Mouse (Mus musculus) midbrain, embryonic 12.5 days (tissue): ENCODE results near the gene Gm14444. TPM values are rescaled to one million over a fixed set of nuclear protein-coding genes. Genes with fewer than 3 reads are reported as not detected.
A peak's percentile ranks its signal among the peaks of the same experiment; 100 is the strongest.
"Not testable (repeated sequence)": the region's sequence is repeated elsewhere in the genome, so short reads cannot be mapped to it uniquely, and the experiment has no call there.

Experiments
- ATAC-seq: fragments of 200-750 bp; cut with Nextera tagmentation; 2 replicates; pipeline ENCODE4 v1.8.0; 2017; ENCODE audit warnings: low read depth, moderate TSS enrichment, moderate library complexity; ENCODE audit not compliant: low FRiP score
- H3K27ac ChIP-seq: fragments of 300-500 bp; sonication (generic); replicated peaks from 2 replicates; pipeline ENCODE4 v1.5.1; 2016; ENCODE audit warnings: mild to moderate bottlenecking
- H3K27me3 ChIP-seq: fragments of 300-500 bp; sonication (generic); 2 replicates; pipeline ENCODE4 v1.6.1; 2016; ENCODE audit warnings: mild to moderate bottlenecking
- H3K36me3 ChIP-seq: fragments of 300-500 bp; sonication (generic); 2 replicates; pipeline ENCODE4 v1.6.1; 2016
- H3K4me1 ChIP-seq: fragments of 300-500 bp; sonication (generic); 2 replicates; pipeline ENCODE4 v1.6.1; 2016
- H3K4me2 ChIP-seq: fragments of 300-500 bp; sonication (generic); replicated peaks from 2 replicates; pipeline ENCODE4 v1.6.1; 2016; ENCODE audit warnings: mild to moderate bottlenecking, moderate library complexity
- H3K4me3 ChIP-seq: fragments of 300-500 bp; sonication (generic); 2 replicates; pipeline ENCODE4 v1.5.1; 2016; ENCODE audit warnings: mild to moderate bottlenecking
- H3K9ac ChIP-seq: fragments of 300-500 bp; sonication (generic); replicated peaks from 2 replicates; pipeline ENCODE4 v1.6.1; 2016; ENCODE audit warnings: mild to moderate bottlenecking, moderate library complexity
- H3K9me3 ChIP-seq: fragments of 300-500 bp; sonication (generic); 2 replicates; pipeline ENCODE4 v1.6.1; 2016; ENCODE audit warnings: mild to moderate bottlenecking
- WGBS: fragments of 180-500 bp; shearing (Covaris S2); methylation state at CpG from one replicate; pipeline ENCODE4 v1.1.7; 2016; 5-methylcytosine and 5-hydroxymethylcytosine counted together
- polyA plus RNA-seq: library from polyadenylated mRNA; unstranded; fragments of >200 nt; fragmentation: Nextera tagmentation; extraction: Ambion mirVana; gene quantifications from 2 replicates; pipeline ENCODE4 v1.2.1, GENCODE M21; 2016

The Gm14444 gene
- not detected in 2 replicates for polyA plus RNA-seq

DNA sequence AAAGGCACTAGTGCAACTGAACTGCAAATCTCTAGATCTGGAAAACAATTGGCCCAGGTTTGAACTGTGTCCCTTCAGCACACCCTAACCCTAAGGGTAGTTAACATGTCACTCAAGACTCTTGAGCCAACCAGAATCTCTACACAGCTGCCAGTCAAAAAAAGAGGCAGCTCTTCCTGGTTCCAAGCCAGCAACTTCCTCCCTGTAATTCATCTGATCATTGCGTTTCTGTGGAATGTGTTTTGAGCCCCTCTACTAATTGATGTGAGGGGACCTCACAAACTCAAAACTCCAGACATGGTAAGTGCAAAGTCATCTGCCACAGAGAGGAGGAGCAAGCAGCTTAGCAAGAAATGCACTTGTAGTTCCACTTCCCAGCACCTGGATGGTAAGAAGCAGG is at the start of gene Gm14444:
Gene Gm14444, plus strand, starts transcription at position 220 of the 400 bp plus-strand sequence.
- not testable (repeated sequence) for ATAC-seq, H3K9me3 ChIP-seq, H3K4me2 ChIP-seq, H3K4me1 ChIP-seq, H3K27ac ChIP-seq, H3K27me3 ChIP-seq, H3K36me3 ChIP-seq, H3K4me3 ChIP-seq, H3K9ac ChIP-seq
- WGBS, result 75% methylated on average over 1 of the region's 1 CpGs

GRCm38 (mm10) chr2:174965466-174965865 is 44.6 kb upstream of the Gm14444 start:
- not testable (repeated sequence) for H3K36me3 ChIP-seq, H3K9me3 ChIP-seq, H3K27ac ChIP-seq, H3K4me2 ChIP-seq, H3K9ac ChIP-seq, H3K4me3 ChIP-seq, H3K4me1 ChIP-seq, H3K27me3 ChIP-seq
- peak; percentile 47; the same call in 1 of the 2 replicates for ATAC-seq
- WGBS, result 84% methylated on average over 3 of the region's 3 CpGs

DNA sequence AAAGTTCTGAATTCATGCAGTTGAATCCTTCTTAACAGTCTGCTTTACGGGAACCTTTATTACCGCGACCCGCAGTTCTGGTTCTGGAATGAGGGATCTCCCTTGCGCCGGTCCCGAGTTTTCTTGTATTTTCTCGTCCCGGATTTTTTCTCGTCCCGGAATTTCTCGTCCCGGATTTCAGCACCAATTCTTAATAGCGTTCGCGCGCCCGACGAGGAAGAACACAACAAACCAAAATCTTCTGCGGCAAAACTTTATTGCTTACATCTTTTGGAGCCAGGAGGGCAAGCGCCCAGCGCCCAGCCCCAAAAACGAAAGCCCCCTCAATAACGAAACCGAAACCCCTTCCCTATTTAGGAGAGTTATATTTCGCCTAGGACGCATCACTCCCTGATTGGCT is 34.2 kb downstream of the Gm14444 start:
- not testable (repeated sequence) for H3K4me1 ChIP-seq, H3K27me3 ChIP-seq, H3K36me3 ChIP-seq, H3K27ac ChIP-seq, H3K4me2 ChIP-seq, H3K9me3 ChIP-seq, H3K4me3 ChIP-seq, H3K9ac ChIP-seq, ATAC-seq
- WGBS, result 97% methylated on average over 27 of the region's 27 CpGs

DNA sequence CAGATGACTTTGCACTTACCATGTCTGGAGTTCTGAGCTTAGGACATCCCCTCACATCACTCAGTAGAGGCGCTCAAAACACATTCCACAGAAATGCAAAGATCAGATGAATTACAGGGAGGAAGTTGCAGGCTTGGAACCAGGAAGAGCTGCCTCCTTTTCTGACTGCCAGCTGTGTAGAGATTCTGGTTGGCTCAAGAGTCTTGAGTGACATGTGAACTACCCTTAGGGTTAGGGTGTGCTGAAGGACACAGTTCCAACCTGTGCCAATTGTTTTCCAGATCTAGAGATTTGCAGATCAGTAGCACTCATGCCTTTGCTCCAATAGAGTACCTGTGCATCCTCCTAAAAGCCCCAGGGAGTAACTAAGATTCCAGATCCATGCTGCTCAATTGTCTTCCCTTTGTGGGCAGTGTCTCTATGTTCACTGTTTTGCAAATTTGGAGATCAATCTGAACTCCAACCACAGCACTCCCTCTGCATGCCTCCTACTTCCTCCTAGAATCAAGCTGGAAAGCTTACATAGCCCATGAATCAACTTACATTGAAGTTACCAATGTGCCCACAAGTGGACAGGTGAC is 57.7 kb downstream of the Gm14444 start, which contains the start of gene Gm14393:
Gene Gm14393, minus strand, starts transcription at position 101 of the 581 bp plus-strand sequence.
- not testable (repeated sequence) for H3K27me3 ChIP-seq

More for the DNA sequence above, 57.7 kb downstream of the Gm14444 start, which contains the start of gene Gm14393:
- not testable (repeated sequence) for ATAC-seq, H3K4me2 ChIP-seq, H3K4me3 ChIP-seq, H3K9me3 ChIP-seq, H3K4me1 ChIP-seq, H3K36me3 ChIP-seq, H3K9ac ChIP-seq, H3K27ac ChIP-seq
- 62% methylated on average over 1 of the region's 1 CpGs for WGBS

Other genes starting within 250 kb of the Gm14444 start
- 5.8 and 7.3 TPM in 2 replicates for gene Edn3, start 249.6 kb upstream of the Gm14444 start, polyA plus RNA-seq
- 0.89 and 1.2 TPM in 2 replicates for gene Gm14393, start 57.5 kb downstream of the Gm14444 start, polyA plus RNA-seq
- 4.0 and 5.5 TPM in 2 replicates for gene Gm14399, start 131.8 kb downstream of the Gm14444 start, polyA plus RNA-seq
- 0.83 and 0.92 TPM in 2 replicates for gene Gm14443, start 165.6 kb downstream of the Gm14444 start, polyA plus RNA-seq
- gene Gm14391, start 196.7 kb downstream of the Gm14444 start, polyA plus RNA-seq, result 5.8 and 5.9 TPM in 2 replicates